Mouse (Mus musculus): ENCODE results near the gene Tmem63a.

- TF ChIP-seq CHD2 (IDR thresholded peaks at IDR 0.05; ENCODE audit: low read depth, low read length) (no peak), ZNF384 (IDR thresholded peaks at IDR 0.05; ENCODE audit: low read depth, low read length) (peak; percentile 100), HCFC1 (IDR thresholded peaks at IDR 0.05; ENCODE audit: borderline replicate concordance, insufficient read depth, low read length) (no peak), ZC3H11A (IDR thresholded peaks at IDR 0.05; ENCODE audit: borderline replicate concordance, low read depth, low read length) (no peak), MAFK (IDR thresholded peaks at IDR 0.05; ENCODE audit: insufficient read depth, low read depth, low read length) (peak; percentile 46; the same call in 1 of the 2 replicates)
These were observed 41.0 kb upstream of the Tmem63a start for GRCm38 (mm10) chr1:180901107-180901506.

Data from ES-E14 (cell line).